Mouse (Mus musculus) cerebellum, adult 2 months (tissue): ENCODE measurements around the gene Nrarp. TPM values are rescaled to one million over a fixed set of nuclear protein-coding genes. Genes with fewer than 3 reads are reported as not detected.

Source experiments
- DNase-seq, 2 experiments: peaks; one replicate each; pipeline ENCODE4 v3.0.0; 2021
- H3K27ac ChIP-seq: fragments of 200-500 bp; 2 replicates; pipeline ENCODE4 v1.5.1; 2012; ENCODE audit warnings: low read length, control low read depth, inconsistent platforms; ENCODE audit not compliant: insufficient read depth
- H3K27me3 ChIP-seq: fragments of 200-500 bp; 2 replicates; pipeline ENCODE4 v1.6.1; 2012; ENCODE audit warnings: inconsistent platforms, mild to moderate bottlenecking, low read length, moderate library complexity; ENCODE audit not compliant: control insufficient read depth, insufficient read depth
- H3K4me1 ChIP-seq: fragments of 200-500 bp; 2 replicates; pipeline ENCODE4 v1.6.1; 2011; ENCODE audit warnings: low read length; ENCODE audit not compliant: control insufficient read depth, insufficient read depth
- H3K4me3 ChIP-seq: fragments of 200-500 bp; replicated peaks from 2 replicates; pipeline ENCODE3; 2011; ENCODE audit warnings: mild to moderate bottlenecking, low read depth, low read length, control low read depth; ENCODE audit not compliant: insufficient read depth
- CTCF ChIP-seq: fragments of 200-500 bp; IDR thresholded peaks from 2 replicates; pipeline ENCODE4 v1.5.1; 2011; ENCODE audit warnings: low read depth, mild to moderate bottlenecking, control low read depth, low read length, moderate library complexity, borderline replicate concordance; ENCODE audit not compliant: insufficient read depth
- POLR2A ChIP-seq: fragments of 200-500 bp; IDR thresholded peaks from 2 replicates; pipeline ENCODE4 v1.6.1; 2011; ENCODE audit warnings: low read length, control low read depth, borderline replicate concordance; ENCODE audit not compliant: insufficient read depth
- WGBS: fragments of 180-500 bp; shearing (Covaris S2); methylation state at CpG from one replicate; pipeline ENCODE4 v1.1.7; 2018; 5-methylcytosine and 5-hydroxymethylcytosine counted together
- polyA plus RNA-seq: library from polyadenylated mRNA; depleted of rRNA; stranded (reverse); fragments of >200 nt; gene quantifications from 2 replicates; pipeline ENCODE4 v1.2.3, GENCODE M21; 2012

Nrarp gene
- polyA plus RNA-seq, 1 experiment: 9.4 TPM

DNA sequence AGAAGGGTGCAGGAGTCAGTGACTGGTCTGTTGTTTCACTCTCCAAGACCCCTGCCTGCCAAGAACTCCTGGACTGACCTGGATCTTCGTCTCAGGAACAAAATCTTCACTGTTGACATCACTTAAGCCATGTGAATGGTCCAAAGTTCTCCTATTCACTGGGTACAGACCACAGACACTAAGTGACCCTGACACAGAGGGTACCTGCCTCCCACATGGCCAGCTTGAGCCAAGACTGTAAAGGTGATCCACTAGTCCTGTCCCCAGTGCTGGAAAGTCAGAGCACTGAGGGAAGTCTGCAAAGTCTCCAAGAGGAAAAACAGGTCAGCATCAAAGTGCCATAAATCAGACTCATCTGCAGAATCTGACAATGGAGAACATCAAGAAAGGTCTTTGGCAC is 27.0 kb downstream of the Nrarp start:
- Histone ChIP-seq H3K4me3 (no peak overlapping the region), H3K27me3 (no peaks in the 10 kb centered on the region), H3K27ac (no peak overlapping the region), H3K4me1 (peaks cover 6% of the 10 kb centered on the region; the same call in 1 of the 2 replicates)
- no peak for TF ChIP-seq CTCF
- TF ChIP-seq POLR2A: no peak
- DNase-seq: no peak
- WGBS: 67% methylated on average over 1 of the region's 1 CpGs

DNA sequence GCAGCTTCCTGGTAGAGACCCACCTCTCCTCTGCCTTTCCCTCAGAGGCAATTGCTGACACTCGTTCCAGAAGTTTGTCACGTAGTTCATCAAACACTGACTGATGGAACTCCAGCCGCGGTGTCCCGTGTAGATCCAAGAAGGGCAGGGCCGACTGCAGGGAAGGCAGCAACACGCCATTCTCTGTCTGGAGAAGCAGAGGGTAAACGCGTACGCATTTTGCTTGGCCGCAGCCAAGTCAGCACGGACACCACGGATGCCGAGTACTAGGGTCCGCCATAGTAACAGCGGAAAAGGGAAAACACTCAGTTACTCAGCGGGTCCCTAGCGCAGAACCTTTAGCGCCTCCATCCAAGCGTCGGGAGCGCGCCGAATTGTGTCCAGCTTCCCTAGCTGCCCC is 30.1 kb downstream of the Nrarp start:
- Histone ChIP-seq H3K4me3 (peak overlapping the region; percentile 90), H3K4me1 (peaks cover 6% of the 10 kb centered on the region; the same call in 1 of the 2 replicates), H3K27me3 (no peaks in the 10 kb centered on the region), H3K27ac (peak overlapping the region; percentile 80; the same call in 1 of the 2 replicates)
- TF ChIP-seq CTCF (no peak), POLR2A (no peak)
- under 1% methylated on average over 24 of the region's 24 CpGs for WGBS
- DNase-seq: no peak

DNA sequence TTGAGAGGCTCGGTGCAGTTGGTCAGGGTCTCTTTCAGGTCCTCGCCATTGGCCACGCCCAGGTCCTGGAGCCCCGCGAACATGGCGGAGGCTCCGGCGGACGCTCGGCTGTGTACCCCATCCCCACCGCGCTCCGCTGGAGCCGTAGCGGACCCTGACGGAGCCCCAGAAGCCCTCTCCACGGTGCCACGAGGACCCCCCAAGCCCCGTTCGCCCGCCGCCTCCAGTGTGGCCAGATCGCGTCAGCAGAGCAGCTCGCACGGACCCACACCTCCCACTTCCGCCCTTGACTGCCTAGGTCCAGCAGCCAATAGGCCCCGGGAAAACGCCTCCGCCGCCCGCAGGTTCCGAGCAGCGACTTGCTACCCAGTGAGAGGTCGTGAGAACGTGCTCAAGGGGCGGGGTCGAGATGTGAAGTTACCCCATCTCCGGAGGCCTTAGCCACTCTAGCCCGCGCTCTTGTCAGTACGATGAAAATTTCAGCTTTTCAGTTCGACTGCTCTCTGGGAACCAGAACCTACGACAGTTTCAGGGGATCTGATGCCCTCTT is 30.6 kb downstream of the Nrarp start, which contains the start of gene Nelfb:
Gene Nelfb, minus strand, starts transcription at position 369 of the 550 bp plus-strand sequence.
- Histone ChIP-seq H3K27ac (peak within 1 kb of the TSS; percentile 80), H3K4me1 (peaks cover 6% of the 10 kb centered on the region; the same call in 1 of the 2 replicates), H3K4me3 (peak within 1 kb of the TSS; percentile 90), H3K27me3 (no peaks in the 10 kb centered on the region)
- DNase-seq: peak; percentile 86 to 93
- TF ChIP-seq CTCF: no peak
- TF ChIP-seq POLR2A: peak; percentile 78
- under 1% methylated on average over 44 of the region's 44 CpGs for WGBS

DNA sequence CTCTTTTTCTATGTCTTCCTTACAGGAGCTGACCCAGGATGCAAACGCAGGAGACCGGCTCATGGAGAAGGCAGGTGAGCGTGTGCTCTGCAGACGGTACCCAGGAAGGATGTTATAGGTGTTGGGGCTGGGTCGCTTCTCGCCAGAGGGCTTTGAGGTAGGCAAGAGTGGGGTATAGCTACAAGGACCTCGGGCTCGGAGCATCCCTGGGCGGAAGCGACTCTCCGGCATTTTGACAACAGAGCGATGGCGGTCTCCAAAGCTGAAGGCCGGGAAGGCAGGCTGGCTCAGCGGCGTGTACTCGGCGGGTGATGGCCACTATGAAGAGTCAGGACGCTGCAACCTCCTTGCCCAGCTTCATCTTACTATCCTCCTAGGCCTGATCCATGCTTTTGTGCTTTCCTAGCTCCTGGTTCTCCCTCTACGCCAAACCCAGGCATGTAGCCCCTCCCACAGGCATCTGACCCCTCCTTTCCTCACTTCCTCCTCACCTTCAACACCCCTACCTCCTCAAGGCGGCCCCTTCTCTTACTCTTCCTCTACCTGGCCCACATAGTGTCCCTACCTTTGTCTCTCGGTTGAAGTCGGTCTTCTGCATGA is 32.8 kb downstream of the Nrarp start:
- Histone ChIP-seq H3K27ac (no peak overlapping the region), H3K4me1 (0 out of 2 replicates have a peak, but pooled peaks cover 6% of the 10 kb centered on the region), H3K4me3 (no peak overlapping the region), H3K27me3 (no peaks in the 10 kb centered on the region)
- DNase-seq: no peak
- WGBS: 70% methylated on average over 23 of the region's 23 CpGs
- TF ChIP-seq CTCF: no peak
- TF ChIP-seq POLR2A: no peak

DNA sequence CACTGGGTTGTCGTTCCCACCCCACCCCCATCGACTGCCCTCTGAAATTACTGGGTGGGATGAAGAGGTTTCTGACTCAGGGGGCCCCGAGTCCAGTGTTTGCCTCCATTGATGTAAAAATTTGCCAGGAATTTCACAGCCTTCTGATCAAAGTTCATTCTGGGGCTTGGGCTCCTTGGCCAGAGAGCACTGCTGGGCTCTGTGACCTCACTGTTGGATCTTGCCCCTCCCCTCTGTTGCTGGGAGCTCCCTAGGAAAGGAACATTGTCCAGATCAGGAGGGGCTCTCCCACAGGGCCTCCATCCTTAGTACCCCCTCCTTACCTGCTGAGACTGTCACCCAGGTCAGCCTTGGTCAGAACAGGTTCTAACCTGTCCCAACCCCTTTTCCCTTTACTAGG is 33.9 kb downstream of the Nrarp start, which contains the start of gene Stpg3:
Gene Stpg3, minus strand, starts transcription at position 194 of the 400 bp plus-strand sequence.
- no peak within 1 kb of the TSS for H3K27ac ChIP-seq
- DNase-seq: no peak
- TF ChIP-seq POLR2A: no peak
- TF ChIP-seq CTCF: no peak
- 49% methylated on average over 3 of the region's 3 CpGs for WGBS
- H3K4me3 ChIP-seq: no peak within 1 kb of the TSS
- 0 out of 2 replicates have a peak, but pooled peaks cover 6% of the 10 kb centered on the region for H3K4me1 ChIP-seq
- H3K27me3 ChIP-seq: no peaks in the 10 kb centered on the region

DNA sequence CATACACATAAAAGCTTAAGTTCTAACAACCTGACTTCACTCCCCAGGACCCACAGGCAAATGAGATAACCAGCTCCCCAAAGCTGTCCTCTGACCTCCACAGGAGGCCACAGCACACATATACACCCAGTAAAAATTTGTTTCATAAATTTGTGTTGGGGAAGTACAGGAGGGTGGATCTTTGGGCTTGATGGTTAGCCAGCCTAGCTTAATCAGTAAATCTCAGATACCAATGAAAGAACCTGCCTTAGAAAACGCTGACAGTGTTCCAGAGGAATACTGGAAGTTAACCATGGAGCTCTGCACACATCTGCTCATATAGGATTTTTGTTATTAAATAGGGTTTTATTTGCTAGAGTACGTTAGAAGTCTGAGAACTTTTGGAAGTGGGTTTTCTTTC is 37.1 kb downstream of the Nrarp start:
- TF ChIP-seq POLR2A (no peak), CTCF (no peak)
- WGBS: 62% methylated on average over 2 of the region's 2 CpGs
- no peak for DNase-seq
- no peak overlapping the region for H3K4me3 ChIP-seq
- no peak overlapping the region for H3K27ac ChIP-seq
- no peaks in the 10 kb centered on the region for H3K4me1 ChIP-seq
- no peaks in the 10 kb centered on the region for H3K27me3 ChIP-seq

DNA sequence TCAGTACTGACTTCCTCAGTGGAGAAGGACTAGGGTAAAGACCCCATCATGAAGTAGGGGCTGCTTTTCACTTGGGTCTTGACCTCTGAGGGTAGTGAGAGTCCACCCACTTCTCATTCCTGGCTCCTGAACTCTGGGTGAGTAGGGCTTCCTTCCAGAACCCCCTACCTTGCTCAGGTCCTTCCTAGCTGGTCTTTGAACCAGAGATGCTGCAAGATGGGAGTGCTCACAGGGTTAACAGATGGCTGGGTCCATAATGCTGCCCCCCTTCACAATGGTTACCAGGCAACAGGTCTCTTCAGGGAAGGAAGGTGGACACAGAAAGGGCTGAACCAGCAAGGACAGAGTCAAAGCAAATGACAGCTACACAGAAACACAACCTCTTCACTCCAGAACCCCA is 37.9 kb downstream of the Nrarp start, which contains the start of gene Fam166a:
Gene Fam166a, plus strand, starts transcription at position 301 of the 400 bp plus-strand sequence.
- no peaks in the 10 kb centered on the region for H3K27me3 ChIP-seq
- H3K4me1 ChIP-seq: no peaks in the 10 kb centered on the region
- no peak within 1 kb of the TSS for H3K4me3 ChIP-seq
- no peak for TF ChIP-seq POLR2A
- TF ChIP-seq CTCF: no peak
- DNase-seq: no peak
- no peak within 1 kb of the TSS for H3K27ac ChIP-seq

DNA sequence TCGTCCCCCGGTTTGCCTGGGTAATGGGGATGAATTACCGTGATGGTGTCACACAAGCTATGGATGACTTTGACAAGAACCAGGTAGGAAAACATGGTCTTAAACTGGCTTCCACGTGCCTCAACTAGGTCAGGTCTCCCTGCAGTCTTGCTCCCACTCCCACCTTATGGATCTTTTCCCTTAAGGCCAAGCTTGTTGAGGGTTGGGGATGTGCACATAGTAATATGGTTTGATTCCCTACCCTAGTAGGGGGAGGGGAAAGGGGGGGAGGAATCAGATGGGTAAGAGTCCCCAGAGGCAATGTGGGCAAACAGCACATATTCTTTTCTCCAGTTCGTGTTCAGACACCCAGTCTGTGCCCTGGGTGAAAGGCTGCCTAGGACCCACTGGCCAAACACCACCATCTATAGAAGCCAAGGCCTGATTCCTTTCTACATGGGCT is 40.8 kb downstream of the Nrarp start:
- no peak for TF ChIP-seq CTCF
- no peak for TF ChIP-seq POLR2A
- no peak for DNase-seq
- H3K4me3 ChIP-seq: no peak overlapping the region
- no peaks in the 10 kb centered on the region for H3K27me3 ChIP-seq
- H3K4me1 ChIP-seq: no peaks in the 10 kb centered on the region
- no peak overlapping the region for H3K27ac ChIP-seq
- 67% methylated on average over 5 of the region's 5 CpGs for WGBS
